Mouse (Mus musculus) neural tube, embryonic 11.5 days (tissue): Measurements from ENCODE around the gene Itgb2. TPM values are rescaled to one million over a fixed set of nuclear protein-coding genes. Genes with fewer than 3 reads are reported as not detected.

Experiments
- ATAC-seq: fragments of 200-750 bp; cut with Nextera tagmentation; 2 replicates; pipeline ENCODE4 v1.8.0; 2017; ENCODE audit warnings: moderate number of reproducible peaks, mild to moderate bottlenecking, moderate TSS enrichment, moderate library complexity; ENCODE audit not compliant: insufficient read depth, low FRiP score, low TSS enrichment
- DNase-seq: peaks from one replicate; pipeline ENCODE4 v3.0.0-alpha.2; 2015; ENCODE audit warnings: low spot score
- H3K27ac ChIP-seq: fragments of 300-500 bp; sonication (generic); 2 replicates; pipeline ENCODE4 v1.5.1; 2014; ENCODE audit warnings: low read depth, mild to moderate bottlenecking, low read length
- H3K27me3 ChIP-seq: fragments of 300-500 bp; sonication (generic); 2 replicates; pipeline ENCODE4 v1.6.1; 2014; ENCODE audit warnings: mild to moderate bottlenecking, low read length, mixed read lengths; ENCODE audit not compliant: control insufficient read depth, insufficient read depth
- H3K36me3 ChIP-seq: fragments of 300-500 bp; sonication (generic); 2 replicates; pipeline ENCODE4 v1.6.1; 2014; ENCODE audit warnings: mild to moderate bottlenecking, low read length, moderate library complexity, mixed read lengths; ENCODE audit not compliant: control insufficient read depth, insufficient read depth
- H3K4me1 ChIP-seq: fragments of 300-500 bp; sonication (generic); 2 replicates; pipeline ENCODE4 v1.6.1; 2014; ENCODE audit warnings: low read length, mixed read lengths; ENCODE audit not compliant: control insufficient read depth, insufficient read depth
- H3K4me2 ChIP-seq: fragments of 300-500 bp; sonication (generic); 2 replicates; pipeline ENCODE4 v1.6.1; 2014; ENCODE audit warnings: low read depth, mild to moderate bottlenecking, moderate library complexity
- H3K4me3 ChIP-seq: fragments of 300-500 bp; sonication (generic); 2 replicates; pipeline ENCODE4 v1.5.1; 2014; ENCODE audit warnings: low read depth, low read length
- H3K9ac ChIP-seq: fragments of 300-500 bp; sonication (generic); 2 replicates; pipeline ENCODE4 v1.6.1; 2014; ENCODE audit warnings: mild to moderate bottlenecking, low read length
- H3K9me3 ChIP-seq: fragments of 300-500 bp; sonication (generic); 2 replicates; pipeline ENCODE4 v1.6.1; 2016; ENCODE audit warnings: low read length; ENCODE audit not compliant: control insufficient read depth
- WGBS: fragments of 180-500 bp; shearing (Covaris S2); extraction: QIAGEN DNeasy Blood & Tissue Kit; methylation state at CpG from one replicate; pipeline ENCODE4 v1.1.7; 2014; 5-methylcytosine and 5-hydroxymethylcytosine counted together
- polyA plus RNA-seq: library from polyadenylated mRNA; unstranded; fragments of >200 nt; fragmentation: Nextera tagmentation; extraction: Ambion mirVana; gene quantifications from 2 replicates; pipeline ENCODE4 v1.2.1, GENCODE M21; 2014

Gene Itgb2
- polyA plus RNA-seq, 1 experiment from 2014 or later, result 1.5 TPM

GRCm38 (mm10) chr10:77608589-77608988 lies 78.5 kb downstream of the Itgb2 start:
- 94% methylated on average over 8 of the region's 8 CpGs for whole genome bisulfite sequencing
- no peak overlapping the region for H3K27ac ChIP-seq
- no peaks in the 10 kb centered on the region; the same call in 1 of the 2 replicates for H3K9me3 ChIP-seq
- no peak for DNase-seq
- peaks cover 8% of the 10 kb centered on the region; the same call in 1 of the 2 replicates for H3K4me1 ChIP-seq
- no peak overlapping the region for H3K4me2 ChIP-seq
- no peaks in the 10 kb centered on the region for H3K27me3 ChIP-seq
- H3K9ac ChIP-seq, result no peak overlapping the region
- no peak overlapping the region for H3K4me3 ChIP-seq
- H3K36me3 ChIP-seq, result peaks cover 7% of the 10 kb centered on the region; the same call in 1 of the 2 replicates
- no peak for ATAC-seq

- no peak for DNase-seq
- Histone ChIP-seq H3K9ac (no peak overlapping the region), H3K36me3 (peaks cover 15% of the 10 kb centered on the region), H3K4me2 (no peak overlapping the region), H3K4me1 (peaks cover 8% of the 10 kb centered on the region; the same call in 1 of the 2 replicates), H3K4me3 (no peak overlapping the region), H3K9me3 (no peaks in the 10 kb centered on the region), H3K27ac (no peak overlapping the region), H3K27me3 (no peaks in the 10 kb centered on the region)
- WGBS, result 93% methylated on average over 8 of the region's 8 CpGs
- no peak for ATAC-seq
Observed at GRCm38 (mm10) chr10:77610221-77610961, 80.3 kb downstream of the Itgb2 start.

DNA sequence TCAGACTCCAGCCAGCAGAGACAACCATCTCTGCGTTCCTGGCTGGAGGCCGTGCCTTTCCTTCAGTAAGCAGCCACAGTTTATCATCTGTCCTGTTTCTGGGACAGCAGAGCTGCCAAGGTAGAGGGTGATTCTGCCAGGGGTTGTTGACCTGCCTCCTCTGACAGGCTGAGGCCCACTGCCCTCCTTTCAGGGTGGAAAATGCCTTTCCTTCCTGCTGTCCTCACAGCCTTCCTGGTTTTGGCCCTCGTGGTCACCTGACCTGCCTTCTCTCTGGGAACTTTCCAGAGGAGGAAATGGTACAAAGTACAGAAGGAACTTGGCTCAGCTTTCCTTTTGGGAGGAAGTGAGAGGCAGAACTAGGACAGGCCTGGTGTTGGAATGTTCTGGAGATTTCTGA lies 83.4 kb downstream of the Itgb2 start:
- H3K9me3 ChIP-seq, result no peaks in the 10 kb centered on the region
- no peak for ATAC-seq
- 91% methylated on average over 3 of the region's 3 CpGs for WGBS
- H3K27ac ChIP-seq, result no peak overlapping the region
- no peak overlapping the region for H3K9ac ChIP-seq
- H3K36me3 ChIP-seq, result peaks cover 21% of the 10 kb centered on the region
- no peak overlapping the region for H3K4me2 ChIP-seq
- no peaks in the 10 kb centered on the region for H3K4me1 ChIP-seq
- DNase-seq, result no peak
- H3K4me3 ChIP-seq, result no peak overlapping the region
- no peaks in the 10 kb centered on the region for H3K27me3 ChIP-seq

Other genes with a start within 250 kb of the Itgb2 start
- 5.1 and 5.2 TPM in 2 replicates for gene Adarb1, start 112.0 kb upstream of the Itgb2 start, polyA plus RNA-seq
- gene Fam207a, start 14.5 kb upstream of the Itgb2 start, polyA plus RNA-seq, result 45.7 and 49.0 TPM in 2 replicates
- 71.4 and 72.1 TPM in 2 replicates for gene Pttg1ip, start 51.5 kb downstream of the Itgb2 start, polyA plus RNA-seq
- gene Sumo3, start 75.8 kb downstream of the Itgb2 start, polyA plus RNA-seq, result 334 and 346 TPM in 2 replicates
- 1.4 and 4.8 TPM in 2 replicates for gene Gm49325, start 75.9 kb downstream of the Itgb2 start, polyA plus RNA-seq
- 65.9 and 66.0 TPM in 2 replicates for gene Ube2g2, start 92.0 kb downstream of the Itgb2 start, polyA plus RNA-seq
- 0.92 and 1.0 TPM in 2 replicates for gene Tspear, start 156.3 kb downstream of the Itgb2 start, polyA plus RNA-seq
- gene Gm19402, start 160.5 kb downstream of the Itgb2 start, polyA plus RNA-seq, result not detected in 2 replicates
- not detected in 2 replicates for gene Gm9508, start 167.0 kb downstream of the Itgb2 start, polyA plus RNA-seq
- gene Gm10272, start 176.4 kb downstream of the Itgb2 start, polyA plus RNA-seq, result not detected in 2 replicates
- gene Gm10024, start 181.2 kb downstream of the Itgb2 start, polyA plus RNA-seq, result not detected in 2 replicates
- not detected in 2 replicates for gene Gm10142, start 185.6 kb downstream of the Itgb2 start, polyA plus RNA-seq
- not detected in 2 replicates for gene Krtap12-1, start 190.3 kb downstream of the Itgb2 start, polyA plus RNA-seq
- not detected in 2 replicates for gene Gm10100, start 196.2 kb downstream of the Itgb2 start, polyA plus RNA-seq
- not detected in 2 replicates for gene Gm18596, start 212.4 kb downstream of the Itgb2 start, polyA plus RNA-seq
- not detected in 2 replicates for gene Gm9736, start 221.1 kb downstream of the Itgb2 start, polyA plus RNA-seq
- not detected in 2 replicates for gene Gm3233, start 229.4 kb downstream of the Itgb2 start, polyA plus RNA-seq
- gene Gm3238, start 241.1 kb downstream of the Itgb2 start, polyA plus RNA-seq, result not detected in 2 replicates
- gene Gm7138, start 246.7 kb downstream of the Itgb2 start, polyA plus RNA-seq, result not detected in 2 replicates